Mouse (Mus musculus): ENCODE data around the gene Rsph1. TPM values are rescaled to one million over a fixed set of nuclear protein-coding genes. Genes with fewer than 3 reads are reported as not detected.

Gene Rsph1
- polyA plus RNA-seq, 3 experiments from 2014 or later, result 0.55 to 4.8 (median 1.3) TPM

Other genes starting within 250 kb of the Rsph1 start
- 100 to 1,000 TPM in 1 of 3 experiments, 10 to 100 TPM in 2; 67.1 to 113 (median 95.6) TPM for gene Abcg1, start 219.7 kb downstream of the Rsph1 start, polyA plus RNA-seq (2017; shearing (Covaris generic))
- not detected for gene Tff3, start 147.7 kb downstream of the Rsph1 start, polyA plus RNA-seq (2017; shearing (Covaris generic))
- not detected for gene Tff2, start 133.1 kb downstream of the Rsph1 start, polyA plus RNA-seq (2017; shearing (Covaris generic))
- gene Tff1, start 112.1 kb downstream of the Rsph1 start, polyA plus RNA-seq (2017; shearing (Covaris generic)), result under 1 TPM in 1 of 3 experiments, not detected in 2; 0.70 TPM
- gene Tmprss3, start 78.4 kb downstream of the Rsph1 start, polyA plus RNA-seq (2017; shearing (Covaris generic)), result 1 to 10 TPM; 1.3 to 5.3 (median 4.6) TPM
- 100 to 1,000 TPM; 224 to 328 (median 255) TPM for gene Ubash3a, start 69.5 kb downstream of the Rsph1 start, polyA plus RNA-seq (2017; shearing (Covaris generic))
- 10 to 100 TPM; 19.0 to 39.4 (median 23.5) TPM for gene Slc37a1, start 9.4 kb upstream of the Rsph1 start, polyA plus RNA-seq (2017; shearing (Covaris generic))
- not detected for gene Pde9a, start 108.8 kb upstream of the Rsph1 start, polyA plus RNA-seq (2017; shearing (Covaris generic))
- 10 to 100 TPM; 11.4 to 17.7 (median 17.7) TPM for gene Wdr4, start 242.6 kb upstream of the Rsph1 start, polyA plus RNA-seq (2017; shearing (Covaris generic))
- gene Ndufv3, start 242.7 kb upstream of the Rsph1 start, polyA plus RNA-seq (2017; shearing (Covaris generic)), result 100 to 1,000 TPM; 229 to 248 (median 246) TPM